Mouse (Mus musculus): ENCODE results near the gene Fam196a. TPM values are rescaled to one million over a fixed set of nuclear protein-coding genes. Genes with fewer than 3 reads are reported as not detected.

Fam196a gene
- polyA plus RNA-seq (2012; rRNA removed), result 9.7 and 11.1 TPM in 2 replicates

GRCm38 (mm10) chr7:134937927-134938609 lies at the start of gene Fam196a:
Gene Fam196a, minus strand, starts transcription at chr7:134938430.

Data from central nervous system, embryonic 18 days (tissue).